Comparison of ENCODE assay signal across 8 mouse cellular contexts in the genomic region with DNA sequence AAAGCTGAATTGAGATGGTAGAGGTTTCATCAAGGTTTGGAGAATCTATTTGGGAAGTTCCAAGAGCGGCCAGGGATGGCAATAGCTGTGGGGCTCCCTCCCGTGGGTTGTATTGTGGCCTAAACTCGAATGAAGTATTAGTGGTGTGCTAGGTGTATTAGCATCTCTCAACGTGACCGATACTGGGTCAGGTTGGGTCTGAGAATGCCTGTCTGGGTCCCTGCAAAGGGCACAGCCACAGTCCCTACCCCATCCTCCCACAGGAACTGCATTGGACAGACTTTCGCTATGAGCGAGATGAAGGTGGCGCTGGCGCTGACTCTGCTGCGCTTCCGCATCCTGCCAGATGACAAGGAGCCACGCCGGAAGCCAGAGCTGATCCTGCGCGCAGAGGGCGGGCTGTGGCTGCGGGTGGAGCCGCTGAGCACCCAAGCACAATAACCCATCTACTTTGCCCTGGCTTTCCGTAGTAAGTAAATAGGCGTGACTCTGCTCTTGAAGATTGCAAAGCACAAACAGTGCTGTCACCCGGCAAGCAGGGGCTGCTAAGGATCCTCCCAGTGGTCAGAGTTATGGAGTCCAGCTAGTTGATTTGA. TPM values are rescaled to one million over a fixed set of nuclear protein-coding genes. Genes with fewer than 3 reads are reported as not detected.
DNase-seq lines count a peak whose midpoint lies in the region; ATAC-seq lines count a peak whose summit lies in the region.

No protein-coding gene starts in this region.

- intact Hi-C loops in gastrocnemius, postnatal 14 days (cut with DNase I; ENCODE audit: low total_unique reads): no loop called here

- H3K9me3 ChIP-seq in embryonic facial prominence, embryonic 10.5 days: no peaks in the 10 kb centered on the region
- no peaks in the 10 kb centered on the region for H3K9me3 ChIP-seq in intestine, embryonic 16.5 days (ENCODE audit: control insufficient read depth, low read length)
- no peaks in the 10 kb centered on the region for H3K9me3 ChIP-seq in neural tube, embryonic 14.5 days (ENCODE audit: control insufficient read depth, low read length)

- no peak overlapping the region for H3K27ac ChIP-seq in embryonic facial prominence, embryonic 10.5 days (replicated peaks)
- peak overlapping the region; percentile 18; the same call in 1 of the 2 replicates for H3K27ac ChIP-seq in intestine, embryonic 16.5 days (ENCODE audit: low read length)
- no peak overlapping the region for H3K27ac ChIP-seq in neural tube, embryonic 14.5 days (ENCODE audit: low read depth, low read length)

- peak; percentile 82 for ATAC-seq in intestine, embryonic 16.5 days
- ATAC-seq in neural tube, embryonic 14.5 days (ENCODE audit: low read depth): no peak

- no peak overlapping the region for H3K9ac ChIP-seq in intestine, embryonic 16.5 days (ENCODE audit: low read depth, low read length)
- H3K9ac ChIP-seq in neural tube, embryonic 14.5 days (replicated peaks; ENCODE audit: low read depth, low read length): no peak overlapping the region

- DNase-seq in cerebellum, postnatal 10 days: peak; percentile 16 to 19
- DNase-seq in cerebellum, postnatal 4 days (ENCODE audit: low spot score in 2 of 2): no peak
- peak; percentile 32 for DNase-seq in embryonic facial prominence, embryonic 10.5 days (ENCODE audit: low spot score)
- DNase-seq in MN1 (ENCODE audit: low spot score): no peak
- no peak for DNase-seq in cerebellum, adult 11-12 months
- DNase-seq in gastrocnemius, postnatal 14 days: no peak

- 34% methylated on average over 21 of the region's 21 CpGs for WGBS in embryonic facial prominence, embryonic 10.5 days
- 36% methylated on average over 21 of the region's 21 CpGs for WGBS in intestine, embryonic 16.5 days
- WGBS in neural tube, embryonic 14.5 days: 40% methylated on average over 21 of the region's 21 CpGs

- no peaks in the 10 kb centered on the region for H3K27me3 ChIP-seq in embryonic facial prominence, embryonic 10.5 days (replicated peaks; ENCODE audit: low read depth, poor library complexity, severe bottlenecking)
- H3K27me3 ChIP-seq in intestine, embryonic 16.5 days (replicated peaks; ENCODE audit: control insufficient read depth, insufficient read depth, low read length): no peaks in the 10 kb centered on the region
- no peaks in the 10 kb centered on the region for H3K27me3 ChIP-seq in neural tube, embryonic 14.5 days (ENCODE audit: control insufficient read depth, insufficient read depth, low read length)

- no peak overlapping the region for H3K4me2 ChIP-seq in intestine, embryonic 16.5 days (ENCODE audit: low read depth, low read length)
- H3K4me2 ChIP-seq in neural tube, embryonic 14.5 days (ENCODE audit: low read depth, low read length): peak overlapping the region; percentile 14; the same call in 1 of the 2 replicates

- no peaks in the 10 kb centered on the region for H3K36me3 ChIP-seq in embryonic facial prominence, embryonic 10.5 days (replicated peaks)
- no peaks in the 10 kb centered on the region for H3K36me3 ChIP-seq in intestine, embryonic 16.5 days (ENCODE audit: control insufficient read depth, insufficient read depth, low read length)
- H3K36me3 ChIP-seq in neural tube, embryonic 14.5 days (ENCODE audit: control insufficient read depth, insufficient read depth, low read length): no peaks in the 10 kb centered on the region

- H3K4me1 ChIP-seq in embryonic facial prominence, embryonic 10.5 days: no peaks in the 10 kb centered on the region
- no peaks in the 10 kb centered on the region for H3K4me1 ChIP-seq in intestine, embryonic 16.5 days (ENCODE audit: control insufficient read depth, insufficient read depth, low read length)
- H3K4me1 ChIP-seq in neural tube, embryonic 14.5 days (ENCODE audit: control insufficient read depth, insufficient read depth, low read length): no peaks in the 10 kb centered on the region

- H3K4me3 ChIP-seq in embryonic facial prominence, embryonic 10.5 days: peak overlapping the region; percentile 28; the same call in 1 of the 2 replicates
- no peak overlapping the region for H3K4me3 ChIP-seq in intestine, embryonic 16.5 days (ENCODE audit: low read length)
- no peak overlapping the region for H3K4me3 ChIP-seq in neural tube, embryonic 14.5 days (ENCODE audit: low read depth, low read length)

RNA-seq across cellular contexts. Expression of a gene that starts 9.3 kb away (rescaled TPM):
- 0.49 and 1.4 TPM in 2 replicates for polyA plus RNA-seq in embryonic facial prominence, embryonic 10.5 days (2016; fragmentation: Nextera tagmentation; extraction: Ambion mirVana)
- polyA plus RNA-seq in intestine, embryonic 16.5 days (2015; fragmentation: Nextera tagmentation; extraction: Ambion mirVana): 0.26 and 0.28 TPM in 2 replicates
- 1.7 and 1.8 TPM in 2 replicates for polyA plus RNA-seq in neural tube, embryonic 14.5 days (2014; fragmentation: Nextera tagmentation; extraction: Ambion mirVana)
- total RNA-seq in gastrocnemius, postnatal 14 days (2021): not detected

RNA-seq across cellular contexts. Expression of a gene that starts 17.4 kb away (rescaled TPM):
- not detected in 2 replicates for polyA plus RNA-seq in embryonic facial prominence, embryonic 10.5 days (2016; fragmentation: Nextera tagmentation; extraction: Ambion mirVana)
- polyA plus RNA-seq in intestine, embryonic 16.5 days (2015; fragmentation: Nextera tagmentation; extraction: Ambion mirVana): 24.0 and 24.6 TPM in 2 replicates
- not detected in 2 replicates for polyA plus RNA-seq in neural tube, embryonic 14.5 days (2014; fragmentation: Nextera tagmentation; extraction: Ambion mirVana)
- total RNA-seq in gastrocnemius, postnatal 14 days (2021): not detected

RNA-seq across cellular contexts. Expression of a gene that starts 55.0 kb away (rescaled TPM):
- not detected in 2 replicates for polyA plus RNA-seq in embryonic facial prominence, embryonic 10.5 days (2016; fragmentation: Nextera tagmentation; extraction: Ambion mirVana)
- polyA plus RNA-seq in intestine, embryonic 16.5 days (2015; fragmentation: Nextera tagmentation; extraction: Ambion mirVana): not detected in 2 replicates
- polyA plus RNA-seq in neural tube, embryonic 14.5 days (2014; fragmentation: Nextera tagmentation; extraction: Ambion mirVana): 0.80 and 1.5 TPM in 2 replicates
- not detected for total RNA-seq in gastrocnemius, postnatal 14 days (2021)

Comparison
In these comparisons a context has a peak if more than half of its experiments do, and no peak if none do; other contexts are left out.
1. DNase-seq: peak in cerebellum, postnatal 10 days (2 of 2) and embryonic facial prominence, embryonic 10.5 days (single experiment); none in cerebellum, postnatal 4 days (0 of 2), MN1 (single experiment), cerebellum, adult 11-12 months (single experiment) and gastrocnemius, postnatal 14 days (single experiment).
2. RNA of a gene that starts 17.4 kb away (polyA plus RNA-seq): 24.0 to 24.6 TPM in intestine, embryonic 16.5 days; not detected in neural tube, embryonic 14.5 days and not detected in embryonic facial prominence, embryonic 10.5 days; every median in the first group is over 10 times any median in the second.